Mouse (Mus musculus) hindbrain, embryonic 10.5 days (tissue): ENCODE measurements around the gene Rnf167. TPM values are rescaled to one million over a fixed set of nuclear protein-coding genes. Genes with fewer than 3 reads are reported as not detected.

Source experiments
- DNase-seq: peaks from one replicate; pipeline ENCODE4 v3.0.0-alpha.2; 2017; ENCODE audit warnings: low spot score
- H3K27ac ChIP-seq: fragments of 300-500 bp; sonication (generic); 2 replicates; pipeline ENCODE4 v1.5.1; 2016; ENCODE audit warnings: mild to moderate bottlenecking, moderate library complexity
- H3K27me3 ChIP-seq: fragments of 300-500 bp; sonication (generic); 2 replicates; pipeline ENCODE4 v1.6.1; 2016; ENCODE audit warnings: mild to moderate bottlenecking; ENCODE audit not compliant: poor library complexity, insufficient read depth, severe bottlenecking
- H3K36me3 ChIP-seq: fragments of 300-500 bp; sonication (generic); 2 replicates; pipeline ENCODE4 v1.6.1; 2016; ENCODE audit warnings: mild to moderate bottlenecking, moderate library complexity
- H3K4me1 ChIP-seq: fragments of 300-500 bp; sonication (generic); replicated peaks from 2 replicates; pipeline ENCODE4 v1.6.1; 2016; ENCODE audit warnings: mild to moderate bottlenecking
- H3K4me3 ChIP-seq: fragments of 300-500 bp; sonication (generic); 2 replicates; pipeline ENCODE4 v1.5.1; 2016; ENCODE audit warnings: mild to moderate bottlenecking, moderate library complexity
- H3K9me3 ChIP-seq: fragments of 300-500 bp; sonication (generic); 2 replicates; pipeline ENCODE4 v1.6.1; 2016; ENCODE audit warnings: mild to moderate bottlenecking, moderate library complexity
- WGBS: fragments of 180-500 bp; shearing (Covaris S2); methylation state at CpG from one replicate; pipeline ENCODE4 v1.1.7; 2016; 5-methylcytosine and 5-hydroxymethylcytosine counted together
- polyA plus RNA-seq: library from polyadenylated mRNA; unstranded; fragments of >200 nt; fragmentation: Nextera tagmentation; extraction: Ambion mirVana; gene quantifications from 2 replicates; pipeline ENCODE4 v1.2.1, GENCODE M21; 2016

Gene Rnf167
- polyA plus RNA-seq, 1 experiment from 2014 or later: 97.1 TPM

- H3K36me3 ChIP-seq: peaks cover 78% of the 10 kb centered on the region
- H3K4me1 ChIP-seq: peaks cover 22% of the 10 kb centered on the region
- no peak overlapping the region for H3K27ac ChIP-seq
- no peak for DNase-seq
- WGBS: 98% methylated on average over 6 of the region's 6 CpGs
- no peaks in the 10 kb centered on the region for H3K9me3 ChIP-seq
- H3K27me3 ChIP-seq: no peaks in the 10 kb centered on the region
- no peak overlapping the region for H3K4me3 ChIP-seq
These were observed 16.9 kb downstream of the Rnf167 start for GRCm38 (mm10) chr11:70663957-70664356.

- Histone ChIP-seq H3K4me3 (no peak overlapping the region), H3K4me1 (peaks cover 24% of the 10 kb centered on the region), H3K27ac (no peak overlapping the region), H3K9me3 (no peaks in the 10 kb centered on the region), H3K27me3 (no peaks in the 10 kb centered on the region), H3K36me3 (peaks cover 75% of the 10 kb centered on the region)
- 94% methylated on average over 9 of the region's 9 CpGs for WGBS
- no peak for DNase-seq
These were observed 17.7 kb downstream of the Rnf167 start for GRCm38 (mm10) chr11:70664741-70665140.

GRCm38 (mm10) chr11:70666687-70667086 lies 19.7 kb downstream of the Rnf167 start:
- H3K9me3 ChIP-seq: no peaks in the 10 kb centered on the region
- H3K4me3 ChIP-seq: no peak overlapping the region
- DNase-seq: no peak
- H3K4me1 ChIP-seq: peaks cover 39% of the 10 kb centered on the region
- H3K27me3 ChIP-seq: no peaks in the 10 kb centered on the region
- whole genome bisulfite sequencing: 93% methylated on average over 8 of the region's 8 CpGs
- H3K36me3 ChIP-seq: peaks cover 64% of the 10 kb centered on the region
- H3K27ac ChIP-seq: no peak overlapping the region

- WGBS: 77% methylated on average over 14 of the region's 14 CpGs
- Histone ChIP-seq H3K36me3 (peaks cover 64% of the 10 kb centered on the region), H3K9me3 (no peaks in the 10 kb centered on the region), H3K27ac (peak overlapping the region; percentile 96), H3K4me3 (peak overlapping the region; percentile 80), H3K4me1 (peaks cover 39% of the 10 kb centered on the region), H3K27me3 (no peaks in the 10 kb centered on the region)
- DNase-seq: no peak
These were observed 20.5 kb downstream of the Rnf167 start for GRCm38 (mm10) chr11:70667271-70668150.

- DNase-seq: no peak
- Histone ChIP-seq H3K36me3 (peaks cover 60% of the 10 kb centered on the region), H3K9me3 (no peaks in the 10 kb centered on the region), H3K4me1 (peaks cover 39% of the 10 kb centered on the region), H3K27me3 (no peaks in the 10 kb centered on the region), H3K27ac (peak overlapping the region; percentile 96), H3K4me3 (peak overlapping the region; percentile 80)
- under 1% methylated on average over 15 of the region's 15 CpGs for WGBS
These were observed 21.3 kb downstream of the Rnf167 start for GRCm38 (mm10) chr11:70668335-70668770.

GRCm38 (mm10) chr11:70668771-70669505 lies 21.9 kb downstream of the Rnf167 start, which contains the start of gene Spag7:
TSS of gene Spag7 (minus strand) at chr11:70669416.
- peak within 1 kb of the TSS; percentile 96 for H3K27ac ChIP-seq
- H3K27me3 ChIP-seq: no peaks in the 10 kb centered on the region
- no peaks in the 10 kb centered on the region for H3K9me3 ChIP-seq
- peak within 1 kb of the TSS; percentile 80 for H3K4me3 ChIP-seq
- H3K4me1 ChIP-seq: peaks cover 42% of the 10 kb centered on the region
- WGBS: under 1% methylated on average over 44 of the region's 44 CpGs
- H3K36me3 ChIP-seq: peaks cover 58% of the 10 kb centered on the region
- peak; percentile 96 for DNase-seq

GRCm38 (mm10) chr11:70669582-70670345 lies 22.7 kb downstream of the Rnf167 start:
- H3K27ac ChIP-seq: peak overlapping the region; percentile 96
- under 1% methylated on average over 31 of the region's 31 CpGs for WGBS
- H3K9me3 ChIP-seq: no peaks in the 10 kb centered on the region
- peak overlapping the region; percentile 80 for H3K4me3 ChIP-seq
- peaks cover 57% of the 10 kb centered on the region for H3K36me3 ChIP-seq
- DNase-seq: peak; percentile 83
- no peaks in the 10 kb centered on the region for H3K27me3 ChIP-seq
- peaks cover 43% of the 10 kb centered on the region for H3K4me1 ChIP-seq

- 47% methylated on average over 14 of the region's 14 CpGs for WGBS
- Histone ChIP-seq H3K4me1 (peaks cover 43% of the 10 kb centered on the region), H3K27ac (peak overlapping the region; percentile 96), H3K4me3 (peak overlapping the region; percentile 80), H3K36me3 (peaks cover 56% of the 10 kb centered on the region), H3K27me3 (no peaks in the 10 kb centered on the region), H3K9me3 (no peaks in the 10 kb centered on the region)
- no peak for DNase-seq
These were observed 23.4 kb downstream of the Rnf167 start for GRCm38 (mm10) chr11:70670483-70670882.

GRCm38 (mm10) chr11:70671333-70672047 lies 24.5 kb downstream of the Rnf167 start:
- no peak for DNase-seq
- Histone ChIP-seq H3K36me3 (peaks cover 58% of the 10 kb centered on the region), H3K4me1 (peaks cover 43% of the 10 kb centered on the region), H3K27me3 (no peaks in the 10 kb centered on the region), H3K27ac (no peak overlapping the region), H3K4me3 (peak overlapping the region; percentile 80; the same call in 1 of the 2 replicates), H3K9me3 (no peaks in the 10 kb centered on the region)
- 83% methylated on average over 16 of the region's 16 CpGs for WGBS

- H3K4me3 ChIP-seq: no peak overlapping the region
- WGBS: 55% methylated on average over 6 of the region's 6 CpGs
- peak overlapping the region; percentile 30; the same call in 1 of the 2 replicates for H3K27ac ChIP-seq
- DNase-seq: no peak
- H3K27me3 ChIP-seq: no peaks in the 10 kb centered on the region
- H3K9me3 ChIP-seq: no peaks in the 10 kb centered on the region
- peaks cover 58% of the 10 kb centered on the region for H3K36me3 ChIP-seq
- peaks cover 38% of the 10 kb centered on the region for H3K4me1 ChIP-seq
These were observed 27.0 kb downstream of the Rnf167 start for GRCm38 (mm10) chr11:70674014-70674413.

GRCm38 (mm10) chr11:70674501-70674900 lies 27.5 kb downstream of the Rnf167 start:
- WGBS: 65% methylated on average over 11 of the region's 11 CpGs

GRCm38 (mm10) chr11:70678092-70678491 lies 31.1 kb downstream of the Rnf167 start:
- peaks cover 66% of the 10 kb centered on the region for H3K36me3 ChIP-seq
- DNase-seq: no peak
- no peaks in the 10 kb centered on the region for H3K27me3 ChIP-seq
- H3K27ac ChIP-seq: no peak overlapping the region
- no peaks in the 10 kb centered on the region for H3K9me3 ChIP-seq
- H3K4me3 ChIP-seq: no peak overlapping the region
- H3K4me1 ChIP-seq: peaks cover 40% of the 10 kb centered on the region
- 75% methylated on average over 9 of the region's 9 CpGs for WGBS

More at GRCm38 (mm10) chr11:70674501-70674900, 27.5 kb downstream of the Rnf167 start:
- Histone ChIP-seq H3K4me1 (peaks cover 37% of the 10 kb centered on the region), H3K9me3 (no peaks in the 10 kb centered on the region), H3K36me3 (peaks cover 63% of the 10 kb centered on the region), H3K27ac (0 out of 2 replicates have a peak overlapping the region, but pooled peaks have one; percentile 30), H3K27me3 (no peaks in the 10 kb centered on the region), H3K4me3 (no peak overlapping the region)
- no peak for DNase-seq
